Mouse (Mus musculus): Measurements from ENCODE around the gene Shoc2.
"Not testable (repeated sequence)": the region's sequence is repeated elsewhere in the genome, so short reads cannot be mapped to it uniquely, and the experiment has no call there.

Gene Shoc2

DNA sequence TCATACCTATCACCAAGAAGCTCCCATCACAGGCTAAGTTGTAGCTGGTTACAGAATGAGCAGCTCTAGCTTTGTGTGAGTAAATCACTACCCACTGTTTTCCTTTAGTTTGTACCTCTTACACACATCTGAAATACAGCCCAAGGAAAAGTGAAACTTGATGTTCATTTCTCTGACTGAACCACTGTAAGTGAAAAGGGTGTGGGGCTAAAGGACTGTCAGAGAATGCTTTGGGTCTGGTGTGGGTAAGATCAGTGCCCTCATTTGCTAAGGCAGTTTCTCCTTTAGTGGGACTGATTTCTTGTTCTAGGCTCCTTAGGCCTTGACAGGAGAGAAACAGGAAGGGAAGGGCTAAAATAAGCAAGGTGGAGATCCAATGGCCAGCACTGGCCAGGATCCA, 10.1 kb upstream of the Shoc2 start:
- DNase-seq, result no peak

DNA sequence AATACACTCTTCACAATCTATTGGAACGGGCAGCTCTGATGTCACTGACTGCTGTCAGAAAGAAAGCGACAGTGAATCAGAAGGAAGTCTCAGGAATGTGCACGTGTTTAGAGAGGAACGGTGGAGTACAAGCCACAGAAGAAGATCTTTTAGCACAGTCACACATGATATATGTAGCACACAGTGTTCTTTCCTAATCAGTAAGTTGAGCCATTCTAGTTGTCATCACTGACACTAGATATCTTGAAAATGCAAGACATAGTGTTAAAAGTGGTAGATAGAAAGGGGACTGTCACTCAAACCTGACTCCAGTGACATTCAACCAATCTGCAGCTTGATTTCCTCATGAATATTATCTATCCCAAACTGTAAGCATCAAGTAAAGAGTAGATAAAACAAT, 4.6 kb upstream of the Shoc2 start:
- no peak for DNase-seq

GRCm38 (mm10) chr19:53941139-53941538, 3.0 kb upstream of the Shoc2 start:
- DNase-seq, result no peak

- DNase-seq, result no peak
Measured at GRCm38 (mm10) chr19:53942342-53942741, 1.8 kb upstream of the Shoc2 start.

DNA sequence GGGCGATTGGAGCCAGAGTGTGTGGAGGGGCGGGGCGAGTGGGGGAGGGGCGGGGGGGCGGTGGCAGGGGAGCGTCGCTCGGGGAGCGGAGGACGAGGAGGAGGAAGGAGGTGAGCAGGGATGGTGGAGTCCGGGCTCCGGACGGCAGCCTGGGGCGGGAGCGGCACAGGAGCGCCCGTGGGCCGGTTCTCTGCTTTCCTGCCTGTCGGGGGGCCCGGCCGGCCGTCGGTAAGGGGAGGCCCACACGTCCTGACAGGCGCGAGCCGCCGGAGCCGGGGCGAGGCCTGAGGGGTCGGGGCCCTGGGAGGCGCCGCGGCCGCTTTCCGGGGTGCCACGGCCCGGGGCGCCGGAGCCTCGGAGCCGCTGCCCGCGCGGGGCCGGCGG, 672 bp downstream of the Shoc2 start:
- DNase-seq, result no peak

- DNase-seq, result peak; percentile 35 to 39
Measured at GRCm38 (mm10) chr19:53945171-53946042, 1.3 kb downstream of the Shoc2 start.

DNA sequence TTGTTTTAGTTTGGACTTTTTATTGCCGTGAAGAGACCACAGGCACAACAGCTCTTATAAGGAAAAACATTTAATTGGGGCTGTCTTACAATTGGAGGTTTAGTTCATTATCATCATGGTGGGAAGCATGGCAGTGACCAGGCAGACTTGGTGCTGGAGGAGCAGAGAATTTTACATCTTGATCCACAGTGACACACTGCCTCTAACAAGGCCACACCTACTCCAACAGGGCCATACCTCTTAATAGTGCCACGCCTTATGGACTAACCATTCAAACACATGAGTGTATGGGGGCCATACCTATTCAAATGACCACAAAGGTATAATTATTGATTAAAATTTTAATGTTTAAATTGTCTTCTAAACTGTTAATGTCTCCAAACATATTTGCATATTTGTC, 13.4 kb downstream of the Shoc2 start:
- no peak for DNase-seq

DNA sequence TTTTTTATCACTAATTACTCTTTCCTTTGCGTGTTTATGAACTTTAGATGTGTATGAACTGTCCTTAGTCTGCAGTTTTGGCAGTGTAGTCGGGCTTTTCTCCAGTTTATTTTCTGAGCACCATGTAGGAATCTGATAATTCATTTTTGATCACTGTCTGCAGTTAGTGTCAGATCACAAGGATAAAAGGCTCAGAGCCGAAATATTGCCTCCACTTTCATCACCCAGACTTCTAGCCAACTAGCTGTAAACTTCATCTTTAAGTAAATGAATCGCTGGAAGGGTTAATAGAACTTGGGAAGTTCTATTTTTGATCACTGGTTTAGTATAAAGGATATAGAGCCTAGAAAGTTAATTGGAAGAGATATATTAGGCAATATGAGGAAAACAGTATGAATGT, 18.4 kb downstream of the Shoc2 start:
- DNase-seq, result no peak

- not testable (repeated sequence) for DNase-seq
Measured at GRCm38 (mm10) chr19:53964347-53964746, 20.2 kb downstream of the Shoc2 start.

DNA sequence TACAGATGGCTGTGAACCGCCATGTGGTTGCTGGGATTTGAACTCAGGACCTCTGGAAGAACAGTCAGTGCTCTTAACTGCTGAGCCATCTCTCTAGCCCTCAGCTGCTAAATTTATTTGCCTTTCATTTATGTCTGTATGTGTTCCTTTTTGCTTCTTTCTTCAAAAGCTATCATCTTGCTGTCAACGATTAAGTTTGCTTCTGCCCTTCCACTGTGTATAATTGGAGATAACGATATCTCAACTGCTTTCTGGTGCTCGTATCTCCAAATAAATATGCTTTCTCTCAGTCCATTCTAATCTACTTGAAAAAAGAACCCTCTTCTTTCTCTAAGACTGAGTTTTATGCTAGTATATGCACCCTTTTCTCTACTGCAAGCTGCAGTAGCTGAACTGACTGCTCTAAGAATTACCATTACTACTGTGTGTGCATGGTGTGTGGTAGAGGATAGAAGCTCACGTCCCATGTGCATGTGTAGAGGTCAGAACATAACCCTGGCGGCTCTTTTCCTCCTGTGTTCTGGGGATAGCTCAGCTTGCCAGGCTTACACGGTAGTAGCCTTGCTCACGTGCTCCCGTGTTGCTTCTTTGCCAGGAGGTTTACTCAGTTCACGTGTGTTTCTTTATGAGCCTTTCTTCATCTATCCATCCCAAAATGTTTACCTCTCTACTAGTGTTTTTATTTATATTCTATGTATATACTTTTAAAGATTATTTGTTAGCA, 21.0 kb downstream of the Shoc2 start:
- no peak for DNase-seq

- no peak for DNase-seq
Measured at GRCm38 (mm10) chr19:53969226-53969625, 25.1 kb downstream of the Shoc2 start.

- DNase-seq, result no peak
Measured at GRCm38 (mm10) chr19:53971938-53972337, 27.8 kb downstream of the Shoc2 start.

DNA sequence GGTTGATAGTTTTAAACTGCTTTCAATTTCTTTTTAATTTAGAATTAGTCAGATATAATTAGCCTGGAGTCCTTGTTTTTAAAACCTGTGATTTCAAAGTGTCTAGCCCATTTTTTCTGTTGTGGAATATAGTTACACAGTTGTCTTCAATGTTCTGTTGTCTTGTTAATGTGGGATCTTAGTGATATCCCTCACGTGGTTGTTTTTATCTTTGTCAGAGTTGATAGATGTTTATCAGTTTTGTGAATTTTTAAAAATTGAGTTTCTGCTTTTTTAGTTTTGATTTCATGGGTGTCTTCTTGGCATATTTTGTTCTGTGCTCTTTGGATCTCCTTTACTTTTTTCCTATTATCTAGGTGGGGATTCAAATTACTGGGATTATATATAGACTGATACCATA, 29.6 kb downstream of the Shoc2 start:
- no peak for DNase-seq

DNA sequence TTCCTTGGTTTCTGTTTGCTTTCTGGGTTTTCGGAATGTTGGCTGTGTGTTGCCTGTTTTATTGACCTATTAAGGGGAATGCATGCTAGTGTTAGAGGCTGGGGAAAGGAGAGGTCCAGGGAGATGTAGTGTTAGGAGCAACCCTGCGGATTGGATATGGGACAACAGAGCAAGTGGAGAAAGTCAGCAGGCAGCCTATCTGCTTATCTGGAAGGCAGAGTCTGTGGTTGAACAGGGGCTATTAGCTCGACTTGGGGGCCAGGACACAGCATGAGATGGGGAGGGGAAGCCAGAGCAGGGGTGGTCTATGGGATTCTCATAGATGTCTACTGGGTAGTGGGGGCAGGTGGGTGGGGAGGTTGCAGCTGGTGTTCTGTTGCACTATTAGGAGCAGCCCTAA, 37.9 kb downstream of the Shoc2 start:
- DNase-seq, result no peak

DNA sequence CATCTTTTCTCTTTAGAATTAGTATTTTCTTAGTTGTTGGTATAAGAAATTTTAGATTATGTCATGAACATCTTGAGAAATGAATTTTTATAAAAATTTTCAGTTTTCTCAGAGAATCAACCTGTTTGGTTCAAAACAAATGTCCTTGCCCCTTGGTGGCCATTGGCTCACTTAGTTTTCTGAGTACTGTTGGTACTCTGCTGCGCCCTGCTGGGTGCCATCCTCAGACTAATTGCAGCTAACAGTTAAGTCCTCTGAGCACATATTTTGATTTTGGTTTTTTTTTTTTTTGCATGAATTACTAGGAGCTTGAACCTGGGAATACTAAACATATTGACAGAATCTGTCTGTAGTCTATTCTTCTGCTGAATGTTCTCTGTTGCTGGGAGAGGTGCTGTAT, 39.2 kb downstream of the Shoc2 start:
- DNase-seq, result peak in 1 of 2 experiments; percentile 28

DNA sequence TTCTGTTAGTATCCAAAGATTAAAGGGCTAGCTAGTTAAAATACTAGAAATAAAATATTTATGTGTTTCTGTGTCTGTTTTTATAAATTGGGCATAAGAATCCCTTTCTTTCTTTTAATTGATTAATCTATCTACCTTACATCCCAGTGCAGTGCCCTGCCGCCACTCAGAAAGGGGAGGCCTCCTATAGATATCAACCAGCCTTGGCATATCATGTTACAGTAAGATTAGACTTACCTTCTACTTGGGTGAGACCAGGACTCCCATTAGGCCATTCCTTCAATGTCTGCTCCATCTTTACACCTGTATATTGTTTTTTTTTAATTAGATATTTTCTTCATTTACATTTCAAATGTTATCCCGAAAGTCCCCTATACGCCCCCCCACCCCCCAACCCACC, 40.5 kb downstream of the Shoc2 start:
- DNase-seq, result no peak

GRCm38 (mm10) chr19:53990538-53990937, 46.4 kb downstream of the Shoc2 start:
- no peak for DNase-seq

DNA sequence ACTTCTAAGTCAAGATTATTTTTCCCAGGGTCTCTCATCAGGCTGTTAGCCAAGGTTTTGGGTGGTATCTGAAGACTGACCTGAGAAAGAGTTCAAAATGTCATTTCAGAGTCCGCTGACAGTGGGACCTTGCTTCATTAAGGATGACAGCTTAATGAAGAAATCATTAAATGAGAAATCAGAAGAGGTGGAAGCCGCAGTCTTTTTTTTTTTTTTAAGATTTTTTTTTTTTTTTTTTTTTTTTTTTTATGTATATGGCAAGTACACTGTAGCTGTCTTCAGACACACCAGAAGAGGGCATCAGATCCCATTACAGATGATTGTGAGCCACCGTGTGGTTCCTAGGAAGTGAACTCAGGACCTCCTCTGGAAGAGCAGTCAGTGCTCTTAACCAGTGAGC, 49.8 kb downstream of the Shoc2 start:
- no peak for DNase-seq

GRCm38 (mm10) chr19:53994276-53994675, 50.2 kb downstream of the Shoc2 start:
- no peak for DNase-seq

DNA sequence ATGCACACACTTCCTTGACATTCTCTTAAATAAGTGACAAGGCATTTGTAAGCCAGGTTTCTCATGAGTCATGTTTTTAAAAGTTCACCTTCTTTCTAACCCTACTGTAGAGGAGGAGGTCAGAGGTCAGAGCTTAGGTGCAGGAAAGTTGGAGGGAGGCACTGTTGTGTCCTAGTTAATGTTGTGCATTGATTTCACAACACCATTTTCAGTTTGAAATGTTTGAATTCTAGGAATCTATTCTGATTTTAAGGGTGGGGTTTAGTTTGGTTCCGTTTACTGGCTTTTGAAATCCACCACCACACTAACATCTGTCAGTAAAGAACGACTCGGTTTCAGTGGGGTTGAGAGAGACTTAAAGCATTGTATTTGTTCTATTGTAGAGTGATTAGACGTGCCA, 66.9 kb downstream of the Shoc2 start:
- DNase-seq, result no peak

- DNase-seq, result no peak
Measured at GRCm38 (mm10) chr19:54014999-54015398, 70.9 kb downstream of the Shoc2 start.

- DNase-seq, result no peak
Measured at GRCm38 (mm10) chr19:54015503-54015902, 71.4 kb downstream of the Shoc2 start.

DNA sequence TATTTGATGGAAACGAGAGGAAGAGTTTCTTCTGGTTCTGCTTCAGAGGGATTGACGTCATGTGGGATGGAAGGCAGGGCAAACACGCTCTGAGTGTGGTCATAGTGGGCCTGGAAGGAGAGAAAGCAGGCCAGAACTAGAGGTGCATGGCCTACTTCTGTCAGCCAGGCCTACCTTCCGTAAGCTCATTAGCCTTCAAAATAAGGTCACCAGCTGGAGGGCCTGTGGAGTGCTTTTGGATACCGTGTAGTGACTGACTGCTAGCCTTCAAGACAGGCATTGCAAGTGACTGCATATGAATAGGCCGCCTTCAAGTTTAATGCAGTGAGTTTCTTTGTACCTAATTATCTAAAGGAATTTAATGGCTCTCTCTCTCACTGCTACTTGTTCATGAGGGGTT, 91.0 kb downstream of the Shoc2 start:
- DNase-seq, result no peak

GRCm38 (mm10) chr19:54039441-54039840, 95.3 kb downstream of the Shoc2 start:
- no peak for DNase-seq

All from spleen, adult 18-20 months (tissue).